Mouse (Mus musculus) heart, postnatal 0 days (tissue): ENCODE data around the gene Lkaaear1. TPM values are rescaled to one million over a fixed set of nuclear protein-coding genes. Genes with fewer than 3 reads are reported as not detected.

Experiments
- ATAC-seq: fragments of 200-750 bp; cut with Nextera tagmentation; 2 replicates; pipeline ENCODE4 v1.8.0; 2017; ENCODE audit warnings: low read depth, moderate number of reproducible peaks, moderate library complexity; ENCODE audit not compliant: insufficient read depth
- DNase-seq: peaks from one replicate; pipeline ENCODE4 v3.0.0-alpha.2; 2016; ENCODE audit warnings: low spot score
- H3K27ac ChIP-seq: fragments of 300-500 bp; sonication (generic); 2 replicates; pipeline ENCODE4 v1.5.1; 2014; ENCODE audit warnings: low read depth, mild to moderate bottlenecking
- H3K27me3 ChIP-seq: fragments of 300-500 bp; sonication (generic); 2 replicates; pipeline ENCODE4 v1.6.1; 2014; ENCODE audit warnings: low read length, mixed read lengths; ENCODE audit not compliant: control insufficient read depth, insufficient read depth
- H3K36me3 ChIP-seq: fragments of 300-500 bp; sonication (generic); replicated peaks from 2 replicates; pipeline ENCODE4 v1.6.1; 2014; ENCODE audit warnings: low read length, mixed read lengths; ENCODE audit not compliant: control insufficient read depth, insufficient read depth
- H3K4me1 ChIP-seq: fragments of 300-500 bp; sonication (generic); 2 replicates; pipeline ENCODE4 v1.6.1; 2014; ENCODE audit warnings: antibody characterized with exemption; ENCODE audit not compliant: control insufficient read depth, insufficient read depth
- H3K4me2 ChIP-seq: fragments of 300-500 bp; sonication (generic); 2 replicates; pipeline ENCODE4 v1.6.1; 2014; ENCODE audit warnings: low read depth, mild to moderate bottlenecking, low read length, moderate library complexity
- H3K4me3 ChIP-seq: fragments of 300-500 bp; sonication (generic); 2 replicates; pipeline ENCODE4 v1.5.1; 2014; ENCODE audit warnings: low read depth, low read length
- H3K9ac ChIP-seq: fragments of 300-500 bp; sonication (generic); replicated peaks from 2 replicates; pipeline ENCODE4 v1.6.1; 2014; ENCODE audit warnings: low read depth, low read length, mixed read lengths
- H3K9me3 ChIP-seq: fragments of 300-500 bp; sonication (generic); replicated peaks from 2 replicates; pipeline ENCODE4 v1.6.1; 2016; ENCODE audit warnings: low read length; ENCODE audit not compliant: control insufficient read depth
- CTCF ChIP-seq: IDR thresholded peaks from 2 replicates; pipeline ENCODE4 v1.5.1; 2016; ENCODE audit warnings: antibody characterized with exemption, control low read depth, low read depth
- EP300 ChIP-seq: IDR thresholded peaks from 2 replicates; pipeline ENCODE4 v1.6.1; 2016; ENCODE audit warnings: antibody characterized with exemption, low read depth
- WGBS: fragments of 180-500 bp; shearing (Covaris S2); extraction: QIAGEN DNeasy Blood & Tissue Kit; methylation state at CpG from one replicate; pipeline ENCODE4 v1.1.7; 2014; 5-methylcytosine and 5-hydroxymethylcytosine counted together
- polyA plus RNA-seq: library from polyadenylated mRNA; unstranded; fragments of >200 nt; fragmentation: Nextera tagmentation; extraction: Ambion mirVana; gene quantifications from 2 replicates; pipeline ENCODE4 v1.2.1, GENCODE M21; 2015
- total RNA-seq: library from RNA; depleted of rRNA; stranded (reverse); fragments of >200 nt; gene quantifications from 2 replicates; pipeline ENCODE4 v1.2.3, GENCODE M21; 2014; ENCODE audit warnings: low replicate concordance

Lkaaear1 gene
- total and polyA plus RNA-seq, 2 experiments from 2014 or later, result not detected

GRCm38 (mm10) chr2:181670285-181670912, 27.8 kb downstream of the Lkaaear1 start:
- WGBS, result 3% methylated on average over 56 of the region's 56 CpGs
- no peaks in the 10 kb centered on the region for H3K36me3 ChIP-seq
- peak overlapping the region; percentile 67 for H3K9ac ChIP-seq
- DNase-seq (no peak), ATAC-seq (no peak)
- H3K9me3 ChIP-seq, result no peaks in the 10 kb centered on the region
- TF ChIP-seq EP300 (no peak), CTCF (no peak)
- H3K27me3 ChIP-seq, result peaks cover 65% of the 10 kb centered on the region
- H3K27ac ChIP-seq, result peak overlapping the region; percentile 77
- no peaks in the 10 kb centered on the region for H3K4me1 ChIP-seq
- peak overlapping the region; percentile 59 for H3K4me3 ChIP-seq
- peak overlapping the region; percentile 66 for H3K4me2 ChIP-seq

DNA sequence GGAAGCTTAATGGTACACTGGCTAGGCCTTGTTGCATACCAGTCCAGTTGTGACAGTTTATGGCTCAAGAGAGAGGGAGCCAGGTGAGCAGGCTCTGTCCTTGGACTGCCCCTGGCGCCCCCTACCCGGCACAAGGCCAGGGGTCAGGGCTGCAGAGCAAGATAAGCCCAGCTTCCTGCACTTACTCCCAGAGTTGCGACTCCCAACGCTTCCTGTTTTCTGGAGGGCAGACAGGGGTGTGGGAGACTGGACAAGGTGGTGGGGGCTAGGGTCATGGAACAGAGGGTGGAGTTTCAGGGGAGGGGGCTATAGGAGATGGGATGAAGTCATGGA, 35.0 kb downstream of the Lkaaear1 start:
- Histone ChIP-seq H3K9me3 (no peaks in the 10 kb centered on the region), H3K9ac (no peak overlapping the region), H3K4me2 (no peak overlapping the region), H3K4me1 (0 out of 2 replicates have a peak, but pooled peaks cover 4% of the 10 kb centered on the region), H3K36me3 (no peaks in the 10 kb centered on the region), H3K4me3 (no peak overlapping the region), H3K27ac (peak overlapping the region; percentile 82), H3K27me3 (0 out of 2 replicates have a peak, but pooled peaks cover 6% of the 10 kb centered on the region)
- no peak for TF ChIP-seq CTCF
- TF ChIP-seq EP300, result no peak; the same call in 1 of the 2 replicates
- DNase-seq, result peak; percentile 42
- 13% methylated on average over 4 of the region's 4 CpGs for WGBS
- ATAC-seq, result peak; percentile 56

DNA sequence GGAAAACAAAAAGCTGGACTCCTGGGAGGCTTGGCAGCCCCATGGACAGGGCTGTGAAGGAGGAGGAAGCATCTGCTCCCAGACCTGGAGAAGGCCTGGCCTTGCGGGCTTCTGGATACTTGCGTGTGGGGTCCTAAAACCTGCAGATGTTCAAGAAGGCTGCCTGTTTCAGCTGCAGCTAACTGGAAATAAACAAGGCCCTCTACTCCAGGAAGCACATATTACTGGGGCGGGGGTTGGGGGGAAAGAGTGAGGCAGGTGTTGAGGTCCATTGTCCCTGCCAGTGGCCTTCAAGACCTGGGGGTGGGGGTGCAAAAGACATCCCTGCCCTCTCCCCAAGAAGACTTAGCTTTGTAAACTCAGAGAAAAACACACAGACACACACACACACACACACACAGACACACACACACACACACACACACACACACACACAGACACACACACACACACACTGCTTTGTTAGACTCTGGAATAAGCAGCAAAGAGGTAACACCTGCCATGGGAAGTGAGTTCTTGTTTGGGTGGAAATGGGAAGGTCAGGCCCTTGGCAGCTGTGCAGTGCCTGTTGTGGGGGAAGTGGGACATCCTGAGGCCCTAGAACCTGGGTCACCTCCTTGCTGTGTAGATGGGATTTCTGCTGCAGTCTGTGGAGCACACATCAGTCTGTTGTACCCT, 35.5 kb downstream of the Lkaaear1 start:
- ATAC-seq, result peak; percentile 40
- TF ChIP-seq EP300, result peak; percentile 29; the same call in 1 of the 2 replicates
- TF ChIP-seq CTCF, result no peak
- H3K9me3 ChIP-seq, result no peaks in the 10 kb centered on the region

GRCm38 (mm10) chr2:181659609-181660055, 38.6 kb downstream of the Lkaaear1 start:
- Histone ChIP-seq H3K36me3 (peaks cover 20% of the 10 kb centered on the region), H3K4me3 (no peak overlapping the region), H3K4me1 (0 out of 2 replicates have a peak, but pooled peaks cover 4% of the 10 kb centered on the region), H3K4me2 (no peak overlapping the region), H3K27me3 (no peaks in the 10 kb centered on the region), H3K9ac (no peak overlapping the region), H3K9me3 (no peaks in the 10 kb centered on the region), H3K27ac (peak overlapping the region; percentile 68)
- ATAC-seq, result peak; percentile 68
- peak; percentile 86 for DNase-seq
- WGBS, result 8% methylated on average over 9 of the region's 9 CpGs
- peak; percentile 80 for TF ChIP-seq CTCF
- TF ChIP-seq EP300, result peak; percentile 84; the same call in 1 of the 2 replicates

More for the DNA sequence above, 35.5 kb downstream of the Lkaaear1 start:
- peak overlapping the region; percentile 82 for H3K27ac ChIP-seq
- no peak overlapping the region for H3K9ac ChIP-seq
- no peak overlapping the region for H3K4me3 ChIP-seq
- no peaks in the 10 kb centered on the region for H3K36me3 ChIP-seq
- H3K27me3 ChIP-seq, result 0 out of 2 replicates have a peak, but pooled peaks cover under 1% of the 10 kb centered on the region
- H3K4me1 ChIP-seq, result 0 out of 2 replicates have a peak, but pooled peaks cover 4% of the 10 kb centered on the region
- 73% methylated on average over 3 of the region's 3 CpGs for WGBS
- DNase-seq, result no peak
- no peak overlapping the region for H3K4me2 ChIP-seq

GRCm38 (mm10) chr2:181658930-181659555, 39.2 kb downstream of the Lkaaear1 start:
- DNase-seq, result peak; percentile 49
- H3K4me1 ChIP-seq, result 0 out of 2 replicates have a peak, but pooled peaks cover 4% of the 10 kb centered on the region
- H3K4me3 ChIP-seq, result no peak overlapping the region
- no peak overlapping the region for H3K9ac ChIP-seq
- TF ChIP-seq EP300 (no peak), CTCF (peak; percentile 52)
- ATAC-seq, result peak; percentile 45
- no peaks in the 10 kb centered on the region for H3K9me3 ChIP-seq
- no peaks in the 10 kb centered on the region for H3K27me3 ChIP-seq
- peaks cover 23% of the 10 kb centered on the region for H3K36me3 ChIP-seq
- WGBS, result 33% methylated on average over 17 of the region's 17 CpGs
- peak overlapping the region; percentile 21; the same call in 1 of the 2 replicates for H3K27ac ChIP-seq
- no peak overlapping the region for H3K4me2 ChIP-seq
